Mouse (Mus musculus) neutrophil, adult 5-6 weeks (primary cell): Measurements from ENCODE around the gene Malsu1. TPM values are rescaled to one million over a fixed set of nuclear protein-coding genes. Genes with fewer than 3 reads are reported as not detected.

Source experiments
- ATAC-seq: fragments of 151-379, 151-347 bp; 2 replicates; pipeline ENCODE4 v1.8.0; 2017; ENCODE audit warnings: mild to moderate bottlenecking, moderate TSS enrichment; ENCODE audit not compliant: insufficient number of reproducible peaks, poor library complexity, low FRiP score, severe bottlenecking; ENCODE audit errors: extremely low read depth
- total RNA-seq: library from RNA; stranded (forward); fragments of 200-1000 nt; gene quantifications from 2 replicates; pipeline ENCODE4 v1.2.3, GENCODE M21; 2017

Gene Malsu1
- total RNA-seq, 1 experiment from 2014 or later, result 34.3 TPM

DNA sequence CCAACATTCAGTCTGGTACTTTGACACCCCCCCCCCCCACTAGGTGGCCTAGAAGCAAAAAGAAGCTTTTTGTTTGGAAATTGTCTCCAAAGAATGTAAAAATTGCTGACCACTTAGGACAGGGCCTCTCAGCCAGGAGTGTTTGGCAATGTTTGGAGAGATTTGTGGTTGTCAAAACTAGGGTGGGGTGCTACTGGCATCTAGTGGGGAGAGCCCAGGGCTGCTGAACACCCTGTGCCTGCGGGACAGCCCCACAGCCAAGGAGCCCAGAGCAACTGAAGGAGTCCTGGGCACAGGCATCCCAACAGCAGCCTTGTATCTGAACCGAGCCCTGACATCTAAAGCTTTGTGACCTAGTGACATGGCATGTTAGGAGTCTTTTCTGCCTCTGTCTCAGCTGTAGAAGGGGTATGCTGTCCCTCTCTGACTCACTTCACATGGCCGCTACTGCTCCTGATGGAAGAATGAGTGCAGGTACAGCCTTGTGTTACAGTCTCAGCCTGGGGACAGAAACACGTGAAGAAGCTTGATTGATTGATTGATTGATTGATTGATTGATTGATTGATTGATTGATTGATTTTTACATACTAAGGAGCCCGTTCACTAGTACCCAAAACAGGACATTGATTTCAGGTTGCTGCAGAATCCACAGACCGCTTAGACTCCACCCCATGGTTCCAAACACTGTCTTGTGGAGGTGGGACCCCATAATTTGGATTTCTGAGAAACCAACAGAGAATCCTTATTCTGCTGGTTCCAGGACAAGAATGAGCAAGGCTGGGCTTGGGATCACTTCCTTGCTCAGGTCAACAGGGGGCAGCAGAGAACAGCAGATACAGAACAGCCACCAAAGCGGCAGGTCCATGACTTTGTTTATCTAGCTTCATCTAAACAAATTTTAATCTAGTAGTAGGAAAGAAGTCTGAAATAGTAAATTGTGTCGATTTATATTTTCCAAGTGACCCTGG is 16.3 kb upstream of the Malsu1 start:
- peak; percentile 80; the same call in 1 of the 2 replicates for ATAC-seq

DNA sequence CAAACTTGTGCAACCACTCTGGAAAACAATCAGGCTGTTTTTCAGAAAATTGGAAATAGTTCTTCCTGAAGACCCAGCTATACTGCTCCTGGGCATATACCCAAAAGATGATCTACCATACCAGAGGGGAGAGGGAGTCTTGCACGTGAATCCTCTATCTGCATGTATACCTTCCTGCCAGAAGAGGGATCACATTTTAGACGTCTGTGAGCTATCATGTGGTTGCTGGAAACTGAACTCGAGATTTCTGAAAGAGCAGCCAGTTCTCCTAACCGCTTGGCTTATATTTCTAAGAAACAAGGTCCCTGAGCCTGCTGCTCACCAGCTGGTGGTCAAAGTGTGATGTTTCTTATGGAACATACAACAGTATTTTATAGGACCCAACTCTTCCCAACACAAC is 5.2 kb upstream of the Malsu1 start:
- ATAC-seq, result no peak

DNA sequence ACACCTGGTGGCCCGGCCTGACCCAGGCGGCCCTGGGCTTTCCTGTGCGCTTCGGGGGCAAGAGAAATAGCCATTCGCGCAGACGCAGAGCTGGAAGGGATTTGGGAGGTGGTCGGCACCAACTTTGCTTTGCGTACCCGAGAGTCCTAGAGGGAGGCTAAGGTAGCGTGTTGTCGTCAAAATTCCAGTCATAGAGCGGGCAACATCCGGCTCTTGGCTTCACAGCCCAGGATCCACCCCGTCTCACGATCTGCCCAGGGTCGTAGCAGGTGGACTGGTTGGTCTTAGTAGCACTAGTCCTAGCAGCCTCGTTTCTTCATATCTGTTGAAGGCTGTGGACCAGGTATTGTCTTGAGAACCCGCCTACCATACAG is 509 bp downstream of the Malsu1 start:
- ATAC-seq, result peak; percentile 10; the same call in 1 of the 2 replicates

DNA sequence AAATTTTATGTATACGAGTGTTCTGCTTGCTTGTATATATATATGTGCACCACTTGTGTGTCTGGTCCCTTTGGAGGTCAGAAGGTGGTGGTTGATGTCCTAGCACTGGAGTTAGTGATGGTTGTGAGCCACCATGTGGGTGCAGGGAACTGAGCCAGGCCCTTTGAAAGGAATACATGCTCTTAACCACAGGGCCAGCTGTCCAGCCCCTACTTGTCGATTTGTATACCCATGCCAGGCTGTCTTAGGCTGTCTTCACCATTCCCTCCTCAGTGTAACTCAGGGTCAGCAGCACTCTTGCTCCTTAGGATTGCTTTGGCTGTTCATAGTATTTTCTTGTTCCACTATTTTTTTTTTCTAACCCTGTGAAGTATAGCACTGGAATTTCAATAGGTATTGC is 4.3 kb downstream of the Malsu1 start:
- ATAC-seq, result no peak

DNA sequence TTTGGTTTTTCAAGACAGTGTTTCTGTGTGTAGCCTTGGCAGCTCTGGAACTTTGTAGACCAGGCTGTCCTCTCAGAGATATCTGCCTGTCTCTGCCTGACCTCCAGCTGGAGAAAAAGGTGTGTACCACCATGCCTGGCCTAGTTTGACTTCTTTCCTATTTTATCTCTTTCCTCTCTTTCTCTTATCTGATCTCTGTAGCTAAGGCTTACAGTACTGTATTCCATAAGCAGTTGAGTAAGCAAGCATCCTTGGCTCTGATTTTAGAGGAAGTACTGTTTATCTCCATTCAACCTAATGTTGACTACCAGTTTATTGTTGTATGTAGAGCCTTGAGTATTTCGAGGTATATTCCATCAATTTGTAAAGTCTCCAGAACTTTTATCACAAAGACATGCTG is 5.7 kb downstream of the Malsu1 start:
- no peak for ATAC-seq

DNA sequence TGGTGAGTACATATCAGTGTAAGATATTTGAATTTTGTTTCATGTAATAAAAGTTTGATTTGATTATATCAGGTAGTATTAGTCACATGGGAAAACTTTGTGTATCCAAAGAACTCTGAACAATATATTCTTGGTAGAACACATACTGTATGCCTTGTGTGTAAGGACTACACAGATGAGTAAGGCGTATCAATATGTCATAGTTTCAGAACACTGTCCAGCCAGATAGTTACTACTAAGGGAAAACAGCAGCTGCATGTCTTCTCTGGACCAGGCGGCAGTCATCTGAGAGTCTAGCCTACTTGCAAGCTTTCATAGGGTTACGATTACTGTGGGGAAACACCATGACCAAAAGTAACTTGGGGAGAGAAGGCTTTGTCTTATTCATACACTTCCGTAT is 9.4 kb downstream of the Malsu1 start:
- no peak for ATAC-seq

DNA sequence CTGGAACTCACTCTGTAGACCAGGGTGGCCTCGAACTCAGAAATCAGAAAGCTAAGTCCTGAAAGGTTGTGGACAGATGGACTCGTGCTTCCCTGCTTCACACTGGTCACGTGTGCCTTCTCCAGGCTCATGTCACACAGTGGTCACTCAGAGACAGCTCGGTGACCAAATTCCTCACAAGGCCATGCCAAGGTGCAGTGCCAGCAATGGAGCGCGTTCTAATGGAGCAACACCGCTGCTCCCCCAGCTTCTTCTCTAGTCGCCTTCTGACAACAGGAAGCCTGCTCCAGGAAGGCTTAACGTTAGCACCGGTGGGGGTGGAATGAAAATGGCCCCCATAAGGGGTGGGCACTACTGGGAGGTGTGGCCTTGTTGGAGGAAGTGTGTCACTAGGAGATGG is 21.4 kb downstream of the Malsu1 start:
- no peak for ATAC-seq

DNA sequence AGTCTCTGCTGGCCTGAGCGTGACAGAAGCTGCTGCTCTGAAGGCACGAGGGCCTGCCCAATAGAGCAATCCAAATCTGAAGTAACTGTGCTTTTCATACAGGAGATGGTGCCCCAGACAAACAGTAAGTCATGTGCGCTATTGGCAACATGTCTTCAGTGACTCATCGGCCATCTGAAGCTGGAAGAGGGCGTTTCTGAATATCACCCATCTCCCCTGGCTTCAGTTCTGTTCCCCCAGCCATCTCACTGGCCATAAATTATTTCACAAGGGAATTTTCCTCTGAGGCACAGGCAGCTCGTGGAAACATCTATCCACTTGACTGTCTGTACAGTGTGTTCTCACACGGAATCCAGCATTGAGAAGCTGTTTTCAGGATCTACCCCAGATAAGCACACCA is 22.8 kb downstream of the Malsu1 start:
- ATAC-seq, result no peak

DNA sequence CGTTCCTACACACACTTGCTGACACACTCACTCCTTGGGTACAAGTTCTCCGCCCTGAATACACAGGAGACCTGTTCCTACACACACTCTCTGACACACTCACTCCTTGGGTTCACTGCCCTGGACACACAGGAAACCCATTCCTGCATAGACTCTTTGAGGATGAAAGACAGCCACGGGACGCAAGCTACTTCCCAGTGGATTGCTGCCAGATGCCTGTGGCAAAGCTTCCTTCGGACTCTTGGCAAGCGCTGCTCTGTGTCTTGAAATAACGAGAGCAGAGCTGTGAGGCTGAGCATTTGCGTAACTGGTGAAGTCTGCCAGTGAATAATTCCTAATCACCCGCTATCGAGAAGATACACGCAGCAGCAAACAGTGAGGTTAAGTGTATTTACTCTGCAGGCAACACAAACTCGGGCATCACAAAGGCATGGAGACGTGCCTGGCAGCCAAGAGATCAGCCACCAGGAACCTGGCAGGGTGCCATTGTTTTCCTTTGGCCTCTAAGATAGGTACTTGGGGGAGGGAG is 23.4 kb downstream of the Malsu1 start:
- no peak for ATAC-seq

DNA sequence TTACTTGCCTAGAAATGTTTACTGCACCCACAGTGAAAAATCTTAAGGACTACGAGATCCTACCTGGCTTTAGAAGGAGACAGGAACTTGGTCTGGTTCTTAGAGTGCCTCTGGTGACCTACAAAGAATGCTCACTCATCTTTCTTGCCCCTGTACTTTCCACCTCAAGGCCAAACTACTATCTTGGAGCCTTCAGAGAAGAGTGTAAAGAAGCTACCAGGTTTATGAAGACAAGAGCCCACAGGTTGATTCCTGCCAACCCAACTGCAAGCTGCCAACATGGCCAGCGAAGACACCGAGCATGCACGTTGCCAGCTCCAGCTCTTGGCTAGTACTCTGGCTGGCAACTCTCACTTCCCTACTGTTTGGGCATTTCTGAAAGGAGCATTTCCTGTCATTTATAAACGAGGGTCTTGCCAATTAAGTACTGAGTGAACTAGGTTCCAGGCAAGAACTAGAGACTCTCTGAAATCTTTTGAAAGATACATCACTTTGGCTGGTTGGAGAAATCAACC is 24.1 kb downstream of the Malsu1 start:
- no peak for ATAC-seq

DNA sequence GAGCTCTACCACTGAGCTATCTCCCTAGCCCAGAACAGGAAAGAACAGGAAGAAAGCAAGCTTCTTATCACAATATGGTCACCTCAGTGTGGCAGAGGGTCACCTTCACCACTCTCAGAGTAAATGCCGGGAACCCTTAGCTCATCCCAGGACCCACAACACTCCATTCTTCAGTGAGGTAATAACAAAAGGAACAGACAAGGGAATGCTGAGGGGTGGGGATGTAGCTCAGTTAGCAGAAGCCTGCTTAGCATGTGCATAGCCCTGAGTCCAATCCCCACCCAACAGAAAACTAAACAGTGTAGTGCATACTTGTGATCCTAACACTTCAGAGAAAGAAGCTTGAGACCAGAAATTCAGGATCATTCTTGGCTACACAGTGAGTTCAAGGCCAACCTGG is 25.5 kb downstream of the Malsu1 start:
- no peak for ATAC-seq

DNA sequence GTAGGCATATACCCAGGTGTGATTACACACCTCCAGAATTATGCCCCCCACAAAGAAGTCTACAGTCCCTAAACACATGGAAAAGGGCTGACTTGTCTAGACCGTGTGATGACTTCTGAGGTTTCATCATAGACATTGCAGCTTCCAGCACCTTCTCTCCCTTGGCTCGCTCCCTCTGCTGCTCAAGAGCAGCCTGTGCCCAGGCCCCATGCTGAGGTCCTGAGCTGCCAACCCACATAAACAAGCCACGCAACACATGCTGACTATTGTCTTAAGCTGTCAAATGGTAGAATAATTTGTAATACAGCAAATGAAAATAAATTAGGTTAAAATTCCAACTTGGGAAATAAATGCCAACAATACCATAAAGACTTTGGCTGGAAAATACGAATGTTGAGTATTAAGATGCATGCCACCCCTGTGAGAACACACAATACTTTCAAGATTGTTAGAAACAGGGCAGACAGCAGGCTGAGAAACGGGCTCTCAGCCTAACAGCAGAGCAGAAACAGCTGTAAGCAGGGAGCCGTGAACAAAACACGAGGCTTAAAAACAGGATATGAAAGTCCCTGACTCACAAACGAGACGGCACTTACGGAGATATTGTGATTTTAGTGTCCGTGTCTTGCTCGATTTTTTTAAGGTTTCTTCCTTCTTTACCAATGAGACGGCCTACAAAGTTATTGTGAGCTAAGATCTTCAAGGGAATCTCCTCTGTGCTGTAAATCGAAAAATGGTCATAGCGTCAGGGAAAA is 33.3 kb downstream of the Malsu1 start:
- ATAC-seq, result 0 out of 2 replicates have a peak, but pooled peaks have one; percentile 13

DNA sequence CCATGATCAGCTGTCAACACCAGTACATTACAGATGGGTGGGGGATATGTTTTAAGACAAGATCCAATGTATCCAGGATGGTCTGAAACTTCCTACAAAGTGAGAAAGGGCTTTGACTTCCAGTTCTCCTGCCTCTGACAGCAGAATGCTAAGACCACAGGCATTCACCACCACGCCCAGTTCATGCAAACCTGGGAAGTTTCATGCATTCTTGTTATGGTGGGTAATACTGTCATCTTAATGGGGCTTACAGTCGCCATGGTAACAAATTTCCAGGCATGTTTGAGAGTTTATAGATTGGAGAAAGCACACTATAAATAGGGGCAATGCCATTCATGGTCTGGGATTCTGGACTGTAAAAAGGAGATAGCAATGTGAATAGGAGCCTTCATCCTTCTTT is 35.6 kb downstream of the Malsu1 start:
- no peak for ATAC-seq

DNA sequence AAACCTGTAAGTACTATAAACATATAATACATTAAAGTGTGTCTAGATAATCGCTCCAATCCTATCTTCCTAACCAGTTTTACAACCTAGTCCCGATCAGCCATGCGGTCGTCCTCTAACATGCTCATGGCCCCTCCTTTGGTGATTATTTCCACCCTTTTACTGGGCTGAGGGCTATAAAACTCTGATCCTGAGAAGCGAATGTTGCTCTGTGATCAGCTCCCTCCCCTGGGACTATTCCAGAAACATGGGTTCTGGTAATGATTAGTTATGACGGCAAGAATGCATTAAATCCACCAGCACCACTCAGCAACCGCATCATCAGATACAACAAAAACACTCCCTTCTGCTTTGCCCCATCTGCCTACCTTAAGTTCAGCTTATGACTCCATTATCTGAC is 40.3 kb downstream of the Malsu1 start:
- no peak for ATAC-seq

DNA sequence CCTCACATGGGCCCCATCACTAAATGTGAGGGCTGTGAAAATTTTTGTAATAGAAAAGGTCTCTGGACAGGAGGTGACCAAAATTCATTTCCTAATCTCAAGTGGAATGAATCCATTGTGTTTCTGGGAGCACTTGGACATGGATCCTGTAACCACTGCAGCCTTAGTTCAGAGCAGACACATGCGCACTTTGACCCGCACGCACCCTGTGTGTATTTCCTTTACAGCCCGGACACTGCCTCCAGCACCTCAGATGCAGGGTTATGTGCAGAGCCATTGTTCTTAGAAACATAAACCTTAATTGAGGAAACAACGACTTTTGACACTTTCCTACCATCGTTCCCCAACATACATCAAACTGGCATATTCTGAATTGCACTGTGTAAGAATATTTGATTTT is 40.9 kb downstream of the Malsu1 start:
- no peak for ATAC-seq

DNA sequence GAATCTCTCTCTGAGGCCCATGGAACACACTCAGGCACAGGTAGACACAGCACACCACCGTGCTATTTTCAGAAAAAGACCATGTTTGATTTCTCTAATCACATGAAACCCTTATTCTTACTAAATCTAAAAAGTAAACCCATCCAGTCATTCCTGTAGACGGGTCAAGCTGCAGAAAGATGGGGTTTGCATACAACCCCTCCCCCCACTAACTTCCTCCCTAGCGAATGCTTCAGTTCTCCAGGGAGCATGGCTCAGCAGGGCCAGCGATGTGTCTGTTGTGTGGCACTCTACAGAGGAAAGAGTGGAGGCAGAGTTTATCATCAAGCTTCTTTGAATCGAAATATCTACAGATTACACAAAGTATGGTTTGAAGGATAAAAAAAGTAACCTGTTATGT is 42.0 kb downstream of the Malsu1 start:
- no peak for ATAC-seq

DNA sequence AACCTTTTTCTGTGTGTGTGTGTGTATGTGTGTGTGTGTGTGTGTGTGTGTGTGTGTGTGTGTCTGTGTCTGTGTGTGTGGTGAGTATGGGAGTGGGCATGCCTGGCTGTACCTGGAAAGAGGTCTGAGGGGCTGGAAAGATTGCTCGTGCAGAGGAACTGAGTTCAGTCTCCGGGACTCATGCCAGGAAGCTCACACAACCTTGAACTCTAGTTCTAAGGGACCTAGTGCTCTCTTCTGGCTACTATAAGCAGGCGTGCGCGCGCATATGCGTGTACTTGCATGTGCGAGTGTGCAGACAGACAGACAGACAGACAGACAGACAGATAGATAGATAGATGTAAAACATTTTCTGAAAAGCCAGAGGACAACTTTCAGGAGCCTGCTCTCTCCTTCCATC is 42.6 kb downstream of the Malsu1 start:
- no peak for ATAC-seq

DNA sequence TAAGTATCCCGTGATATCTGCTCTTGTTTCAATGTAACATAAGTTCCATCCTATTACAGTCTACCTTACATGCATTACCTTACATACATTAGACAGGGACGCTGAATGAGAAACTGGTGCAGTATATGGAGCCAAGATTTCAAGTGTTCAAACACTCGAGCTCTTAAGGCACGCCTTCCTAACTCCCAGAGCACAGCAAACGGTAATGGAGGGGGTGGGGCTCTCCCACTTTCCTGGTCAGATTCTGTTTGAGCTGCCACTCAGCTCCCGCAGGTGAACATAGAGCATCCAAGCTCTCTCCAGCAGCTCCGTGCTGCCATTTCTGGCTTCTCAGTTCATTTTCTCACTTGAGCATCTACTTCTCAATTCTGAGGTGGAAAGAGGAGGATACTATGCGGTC is 44.9 kb downstream of the Malsu1 start:
- ATAC-seq, result no peak

DNA sequence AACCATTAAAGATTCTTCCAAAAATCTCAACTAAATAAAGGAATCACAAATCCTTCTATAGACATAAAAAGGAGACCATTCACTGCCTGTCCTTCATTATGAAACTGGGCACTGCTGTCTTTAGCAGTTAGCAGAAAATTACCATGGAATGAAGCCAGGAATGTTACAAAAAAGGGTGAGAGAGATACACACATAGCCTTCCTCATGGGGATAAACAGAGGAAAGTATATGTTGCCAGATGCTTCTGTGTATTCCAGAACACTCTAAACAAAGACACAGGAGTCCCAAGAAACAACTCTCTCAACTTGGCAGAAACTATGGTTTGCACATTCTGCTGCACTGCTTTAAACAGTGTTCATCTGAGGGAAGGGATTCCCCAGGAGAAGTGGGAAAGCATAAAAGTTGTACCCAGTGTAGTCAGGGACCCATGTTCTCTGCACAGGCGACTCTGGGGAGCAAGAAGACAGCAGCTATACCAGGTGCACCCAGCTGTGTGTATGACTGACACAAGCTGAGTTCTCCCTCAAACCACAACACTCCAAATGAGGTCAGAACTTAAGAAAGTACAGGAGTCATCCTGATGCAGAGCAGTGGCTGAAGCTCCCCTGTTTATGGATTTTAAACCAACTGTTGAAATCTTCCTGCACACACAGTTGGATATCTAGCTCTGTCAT is 46.0 kb downstream of the Malsu1 start:
- no peak for ATAC-seq
